Mouse (Mus musculus): ENCODE measurements at regions not wholly inside any gene's neighbourhood (a gene's known extent, or its start where the extent isn't known, plus 50 kb on each side); places are given as distances from the start of the nearest gene placed in this dataset.

- H3K4me1 ChIP-seq (ENCODE audit: control insufficient read depth in 1 of 2, insufficient read depth in 2 of 2, low read length in 2 of 2): no peaks in the 10 kb centered on the region
- H3K79me2 ChIP-seq (ENCODE audit: control insufficient read depth, insufficient read depth, low read length, poor library complexity): no peaks in the 10 kb centered on the region
- no peaks in the 10 kb centered on the region for H3K27me3 ChIP-seq (ENCODE audit: control insufficient read depth in 1 of 2, insufficient read depth in 2 of 2, low read length in 2 of 2)
- TF ChIP-seq ZMIZ1 (IDR thresholded peaks at IDR 0.05; ENCODE audit: low read depth, low read length) (no peak), GABPA (IDR thresholded peaks at IDR 0.05; ENCODE audit: low read depth, low read length) (no peak)
- no peak overlapping the region for H3K9ac ChIP-seq (ENCODE audit: control insufficient read depth, low read depth, low read length, poor library complexity, severe bottlenecking)
- no peaks in the 10 kb centered on the region for H3K9me3 ChIP-seq (replicated peaks; ENCODE audit: insufficient read depth, low read length)
- no peak for DNase-seq (ENCODE audit: low read depth, low spot score)
- no peak overlapping the region for H3K27ac ChIP-seq (ENCODE audit: control insufficient read depth, low read depth, low read length)
- no peaks in the 10 kb centered on the region for H3K36me3 ChIP-seq (ENCODE audit: control insufficient read depth in 1 of 2, insufficient read depth in 2 of 2, low read length in 2 of 2)
- no peak overlapping the region for H3K4me3 ChIP-seq (ENCODE audit: control insufficient read depth in 1 of 2, insufficient read depth in 1 of 2, low read depth in 2 of 2, low read length in 2 of 2)
Observed at GRCm38 (mm10) chr4:70810311-70810955, 275.6 kb upstream of the Megf9 start.

GRCm38 (mm10) chr4:70804925-70805342, 270.1 kb upstream of the Megf9 start:
- Histone ChIP-seq H3K79me2 (ENCODE audit: control insufficient read depth, insufficient read depth, low read length, poor library complexity) (no peaks in the 10 kb centered on the region), H3K4me3 (ENCODE audit: control insufficient read depth in 1 of 2, insufficient read depth in 1 of 2, low read depth in 2 of 2, low read length in 2 of 2) (no peak overlapping the region), H3K27me3 (ENCODE audit: control insufficient read depth in 1 of 2, insufficient read depth in 2 of 2, low read length in 2 of 2) (no peaks in the 10 kb centered on the region), H3K36me3 (ENCODE audit: control insufficient read depth in 1 of 2, insufficient read depth in 2 of 2, low read length in 2 of 2) (no peaks in the 10 kb centered on the region), H3K4me1 (ENCODE audit: control insufficient read depth in 1 of 2, insufficient read depth in 2 of 2, low read length in 2 of 2) (no peaks in the 10 kb centered on the region), H3K9ac (ENCODE audit: control insufficient read depth, low read depth, low read length, poor library complexity, severe bottlenecking) (no peak overlapping the region), H3K9me3 (replicated peaks; ENCODE audit: insufficient read depth, low read length) (no peaks in the 10 kb centered on the region), H3K27ac (ENCODE audit: control insufficient read depth, low read depth, low read length) (no peak overlapping the region)
- TF ChIP-seq ELF1 (IDR thresholded peaks at IDR 0.05; ENCODE audit: low read depth, low read length) (no peak), KAT2A (conservative IDR thresholded peaks at IDR 0.05; ENCODE audit: low read depth, low read length) (no peak), UBTF (IDR thresholded peaks at IDR 0.05; ENCODE audit: borderline replicate concordance, insufficient read depth, low read depth, low read length) (no peak), CHD2 (IDR thresholded peaks at IDR 0.05; ENCODE audit: low read length) (no peak), MEF2A (IDR thresholded peaks at IDR 0.05; ENCODE audit: extremely low read depth, insufficient replicate concordance, low read depth, low read length, poor library complexity, severe bottlenecking) (no peak), RAD21 (IDR thresholded peaks at IDR 0.05; ENCODE audit: low read depth, low read length) (no peak), GATA1 (IDR thresholded peaks at IDR 0.05; ENCODE audit: low read depth, low read length) (no peak), NELFE (IDR thresholded peaks at IDR 0.05; ENCODE audit: low read depth, low read length) (no peak), ZNF384 (IDR thresholded peaks at IDR 0.05; ENCODE audit: low read depth, low read length) (no peak), ZMIZ1 (IDR thresholded peaks at IDR 0.05; ENCODE audit: low read depth, low read length) (no peak), USF2 (IDR thresholded peaks at IDR 0.05; ENCODE audit: borderline replicate concordance in 1 of 2, insufficient read depth in 1 of 2, low read depth in 1 of 2, low read length in 2 of 2) (no peak), MAZ (IDR thresholded peaks at IDR 0.05; ENCODE audit: low read depth, low read length) (no peak), TBP (IDR thresholded peaks at IDR 0.05; ENCODE audit: low read depth, low read length) (no peak), ETS1 (IDR thresholded peaks at IDR 0.05; ENCODE audit: low read depth, low read length) (no peak), CHD1 (IDR thresholded peaks at IDR 0.05; ENCODE audit: low read depth, low read length) (no peak), EP300 (IDR thresholded peaks at IDR 0.05; ENCODE audit: low read depth in 1 of 2, low read length in 2 of 2) (no peak)
- DNase-seq (ENCODE audit: low read depth, low spot score): no peak
